Mouse (Mus musculus) spleen, adult 12 weeks (tissue): ENCODE data around the gene Tstd1.

Experiments
- DNase-seq: peaks from one replicate; pipeline ENCODE4 v3.0.0; 2022; ENCODE audit warnings: low spot score

Tstd1 gene

GRCm38 (mm10) chr1:171419291-171419882 lies 715 bp downstream of the Tstd1 start:
- no peak for DNase-seq

DNA sequence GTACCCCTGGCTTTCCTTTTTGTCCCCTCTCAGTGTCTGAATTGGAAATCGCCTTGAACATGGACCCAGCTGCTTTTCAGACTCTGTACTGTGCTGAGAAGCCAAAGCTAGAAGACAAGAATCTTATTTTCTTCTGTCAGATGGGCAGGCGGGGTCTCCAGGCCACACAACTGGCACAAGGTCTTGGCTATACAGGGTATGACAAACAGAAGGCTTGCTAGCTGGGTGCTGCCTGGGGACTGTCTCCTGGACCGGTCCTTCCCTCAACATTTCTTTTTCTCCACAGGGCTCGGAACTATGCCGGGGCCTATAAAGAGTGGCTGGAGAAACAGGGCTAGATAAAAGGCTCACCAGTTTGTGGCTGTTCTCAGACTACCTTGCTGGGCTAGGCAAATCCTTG lies 1.2 kb downstream of the Tstd1 start:
- DNase-seq = no peak

DNA sequence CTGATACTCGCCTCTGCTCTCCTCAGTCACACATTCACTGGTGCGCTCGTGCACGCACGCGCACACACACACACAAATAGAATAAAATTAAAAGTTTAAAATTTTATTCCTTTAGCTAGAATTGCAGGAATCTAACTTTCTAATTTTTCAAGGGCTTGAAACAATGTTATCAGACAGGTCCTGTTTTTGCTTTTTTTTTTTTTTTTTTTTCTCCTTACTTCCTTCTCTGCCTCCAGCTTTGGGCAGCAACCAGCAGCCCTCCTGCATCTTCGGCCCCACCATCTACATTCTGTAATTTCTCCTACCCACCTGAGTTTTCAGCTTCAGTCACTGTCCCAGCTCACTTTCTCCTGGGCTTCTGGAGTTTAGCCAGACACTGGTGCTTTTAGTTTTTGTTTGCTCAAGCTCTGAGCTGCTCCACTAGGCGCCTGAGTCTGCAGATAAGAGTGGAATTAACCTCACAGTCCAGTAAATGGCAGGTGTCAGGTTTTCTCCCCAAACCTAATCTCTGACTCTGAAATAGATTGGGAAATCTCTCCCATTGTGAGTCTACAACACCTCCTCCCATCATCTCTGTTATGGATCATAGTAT lies 3.9 kb downstream of the Tstd1 start:
- no peak for DNase-seq

DNA sequence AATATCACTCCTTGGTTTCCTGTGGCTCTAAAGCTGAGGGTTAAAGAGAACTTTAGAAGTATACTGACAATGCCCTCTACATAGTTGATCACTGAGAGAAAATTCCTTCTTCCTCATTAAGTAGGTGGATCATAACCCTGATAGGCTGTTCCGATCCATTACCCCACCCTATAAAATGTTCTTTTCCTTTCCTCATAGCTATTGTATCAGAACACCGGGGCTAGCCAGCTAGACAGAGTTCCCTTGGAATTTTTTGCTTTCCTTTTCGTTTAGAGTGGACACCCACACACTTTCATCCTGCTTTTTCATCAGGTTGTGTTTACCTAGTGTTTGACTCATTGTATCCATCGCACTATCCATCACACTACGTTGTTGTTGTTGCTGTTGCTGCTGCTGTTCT lies 6.0 kb downstream of the Tstd1 start:
- no peak for DNase-seq

DNA sequence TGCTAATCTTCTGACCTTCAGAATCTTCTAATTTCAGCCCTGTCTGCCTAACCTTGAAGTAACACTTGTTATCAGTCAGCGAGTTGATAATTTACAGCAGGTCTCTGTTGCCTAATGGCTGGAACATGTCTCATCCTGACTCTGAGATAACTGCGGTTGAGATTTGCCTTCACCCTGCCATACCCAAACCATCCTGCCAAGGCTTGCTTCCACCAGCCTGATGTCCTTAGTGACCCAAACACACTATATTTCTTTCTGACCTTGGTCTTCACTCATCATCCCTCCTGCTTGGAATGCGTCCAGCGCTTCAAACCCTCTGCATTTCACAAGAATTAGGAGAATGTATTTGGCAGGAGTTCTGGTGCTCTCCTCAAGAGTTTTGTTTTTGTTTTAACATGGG lies 6.5 kb downstream of the Tstd1 start:
- no peak for DNase-seq

- DNase-seq = no peak
Observed at GRCm38 (mm10) chr1:171432158-171432557, 13.5 kb downstream of the Tstd1 start.

GRCm38 (mm10) chr1:171435288-171435814 lies 16.7 kb downstream of the Tstd1 start:
- no peak for DNase-seq

GRCm38 (mm10) chr1:171435974-171436373 lies 17.3 kb downstream of the Tstd1 start:
- DNase-seq = no peak

DNA sequence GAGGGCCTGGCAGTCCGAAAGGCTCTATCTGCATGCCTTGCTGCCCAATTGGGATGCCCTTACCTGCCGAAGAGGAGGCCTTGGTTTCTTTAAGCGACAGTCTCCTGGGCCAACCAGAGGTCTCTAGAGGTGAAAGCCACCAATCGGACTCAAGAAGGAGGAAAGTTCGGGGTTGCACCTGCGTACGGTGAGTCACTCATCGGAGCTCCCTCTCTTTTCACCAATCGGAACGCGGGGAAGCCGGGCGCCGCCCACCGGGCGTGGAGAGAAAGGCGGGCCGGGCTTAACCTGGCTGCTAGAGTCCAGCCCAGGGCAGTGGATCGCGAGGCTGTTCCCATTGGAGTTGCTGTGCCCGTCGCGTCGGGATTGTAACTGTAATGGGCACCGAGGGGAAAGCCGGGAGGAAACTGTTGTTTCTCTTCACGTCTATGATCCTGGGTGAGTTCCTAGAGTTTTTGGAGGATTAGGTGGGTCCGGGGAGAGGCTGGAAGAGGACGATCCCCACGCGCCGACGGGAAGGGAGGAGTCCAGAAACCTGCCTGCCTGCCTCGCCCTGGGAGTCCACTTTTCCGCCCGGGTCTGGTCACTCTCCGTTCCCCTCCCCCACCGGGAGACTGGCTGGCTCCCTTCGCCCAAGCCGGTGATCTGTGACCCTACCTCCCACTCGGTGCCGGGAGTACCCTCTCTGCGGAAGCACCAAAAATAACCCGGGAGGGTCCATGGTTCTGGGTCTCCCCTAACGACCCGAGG lies 18.8 kb downstream of the Tstd1 start, which contains the start of gene F11r:
Gene F11r (plus strand): TSS at position 272 of the 750 bp plus-strand sequence.
- DNase-seq = peak; percentile 32

GRCm38 (mm10) chr1:171438014-171438670 lies 19.5 kb downstream of the Tstd1 start:
- DNase-seq = no peak

GRCm38 (mm10) chr1:171439072-171439471 lies 20.4 kb downstream of the Tstd1 start:
- no peak for DNase-seq

- DNase-seq = no peak
Observed at GRCm38 (mm10) chr1:171440025-171440725, 21.5 kb downstream of the Tstd1 start.

DNA sequence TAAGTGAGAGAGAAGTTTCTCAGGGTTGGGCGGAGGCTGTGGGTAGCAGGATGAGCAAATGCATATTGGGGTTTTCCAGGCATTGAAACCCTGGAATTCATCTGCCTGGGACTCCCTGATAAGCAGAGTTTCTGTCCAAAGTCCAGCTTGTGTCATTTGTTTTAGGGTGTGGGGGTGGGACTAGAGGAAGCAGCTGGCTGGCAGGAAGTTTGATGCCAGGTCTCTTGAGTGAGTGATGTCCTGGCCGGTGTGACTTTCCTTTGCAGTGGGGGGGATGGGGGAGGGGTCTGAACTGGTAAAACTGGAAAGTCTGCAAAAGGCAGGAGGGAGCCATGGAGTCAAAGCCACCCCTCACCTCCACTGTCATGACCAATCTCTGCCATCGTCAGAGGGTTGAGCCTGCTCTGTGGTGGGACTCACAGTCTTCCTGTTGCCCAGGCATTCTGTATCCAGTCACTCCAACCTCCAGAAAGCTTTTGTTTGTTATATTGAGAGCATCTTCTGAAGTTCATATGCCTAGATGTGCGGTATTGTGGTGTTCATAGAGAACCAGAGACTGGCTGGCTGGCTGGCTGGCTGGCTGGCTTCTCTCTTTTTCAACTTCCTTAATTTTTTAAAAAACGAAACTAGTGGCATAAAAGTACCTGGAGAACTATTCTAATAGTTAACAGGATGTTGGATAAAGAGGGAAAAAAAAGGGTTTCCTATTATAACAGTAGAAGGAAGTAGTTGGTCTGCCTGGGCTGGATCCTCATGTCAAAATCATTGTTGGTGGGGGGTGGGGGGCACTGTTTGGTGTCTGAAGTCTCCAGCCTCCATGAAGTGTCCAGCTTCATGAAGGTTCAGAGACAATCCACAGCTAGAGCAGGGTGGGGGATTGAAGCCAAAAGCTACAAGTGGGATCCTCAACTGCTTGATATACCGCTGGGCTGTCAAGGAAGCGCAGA lies 23.1 kb downstream of the Tstd1 start:
- no peak for DNase-seq

- DNase-seq = no peak
Observed at GRCm38 (mm10) chr1:171442413-171442760, 23.7 kb downstream of the Tstd1 start.

DNA sequence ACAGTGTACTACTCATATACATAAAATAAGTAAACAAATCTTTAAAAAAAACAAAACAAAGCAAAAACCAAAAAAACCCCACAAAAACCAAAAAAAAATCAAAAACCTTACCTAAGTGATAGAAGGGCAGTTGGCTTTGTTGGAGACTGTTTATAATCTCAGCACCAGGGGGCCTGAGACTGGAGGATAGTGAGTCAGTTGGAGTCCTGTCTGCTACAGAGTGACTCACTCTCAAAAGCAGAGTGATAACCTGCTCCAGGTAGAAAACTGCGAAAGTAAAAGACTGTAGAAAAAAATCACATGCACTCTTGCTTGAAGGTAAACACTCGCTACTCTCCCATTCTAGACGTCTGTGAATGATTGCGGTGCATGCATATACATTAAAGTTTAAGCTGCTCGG lies 26.4 kb downstream of the Tstd1 start:
- no peak for DNase-seq

DNA sequence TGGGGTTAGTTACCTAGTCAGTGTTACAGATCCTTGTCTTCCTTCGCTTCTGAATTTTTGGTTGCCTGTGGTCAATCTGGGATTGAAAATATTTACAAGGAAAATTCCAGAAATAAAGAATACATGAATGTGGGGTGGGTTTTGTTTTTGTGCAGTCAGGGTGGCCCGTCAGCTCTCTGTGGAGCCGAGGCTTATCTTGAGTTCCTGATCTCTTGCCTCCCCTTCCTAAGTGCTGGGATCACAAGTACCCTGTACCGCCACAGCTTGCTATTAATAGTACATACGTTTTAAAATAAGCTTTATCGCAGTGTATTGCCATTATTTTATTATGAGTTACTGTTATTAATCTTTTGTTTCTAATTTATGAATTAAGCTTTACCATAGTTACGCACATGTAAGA lies 28.2 kb downstream of the Tstd1 start:
- DNase-seq = no peak

DNA sequence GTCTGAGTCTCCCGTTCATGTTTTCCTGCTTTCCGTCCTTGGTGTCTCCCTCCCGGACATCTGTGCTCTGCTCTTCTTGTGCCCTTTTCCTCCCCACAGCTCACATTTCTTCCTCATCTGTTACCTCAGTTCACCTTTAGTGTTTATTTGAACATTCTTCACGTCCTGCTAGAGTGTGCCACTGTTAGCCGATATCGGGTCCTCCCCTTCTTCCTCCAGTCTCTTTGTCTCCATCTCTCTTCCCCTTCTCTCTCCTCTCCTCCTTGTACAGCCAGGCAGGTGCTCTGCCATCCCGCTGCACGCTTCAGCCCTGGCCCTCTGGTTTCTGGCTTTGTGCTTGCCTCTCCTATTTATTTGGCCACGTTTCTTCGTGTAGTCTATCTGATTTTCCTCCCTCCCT lies 29.0 kb downstream of the Tstd1 start:
- no peak for DNase-seq

DNA sequence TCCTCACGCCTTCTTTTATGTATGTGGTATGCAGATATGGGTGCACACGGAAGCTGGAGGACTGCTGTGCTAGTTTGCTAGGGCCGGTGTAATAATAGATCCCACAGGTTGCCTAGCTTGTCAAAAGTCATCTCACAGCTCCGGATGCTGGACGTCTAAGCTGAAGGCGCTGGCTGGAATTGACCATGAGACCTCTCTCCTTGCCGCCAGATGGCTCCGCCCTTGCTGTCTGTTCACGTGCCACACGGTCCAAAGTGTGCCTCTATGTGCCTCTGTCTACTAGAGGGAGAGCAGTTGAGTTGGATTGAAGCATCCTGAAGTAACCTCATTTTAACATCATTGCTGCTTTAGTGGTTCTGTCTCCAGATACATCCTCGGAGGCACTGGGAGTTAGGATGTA lies 31.4 kb downstream of the Tstd1 start:
- no peak for DNase-seq

DNA sequence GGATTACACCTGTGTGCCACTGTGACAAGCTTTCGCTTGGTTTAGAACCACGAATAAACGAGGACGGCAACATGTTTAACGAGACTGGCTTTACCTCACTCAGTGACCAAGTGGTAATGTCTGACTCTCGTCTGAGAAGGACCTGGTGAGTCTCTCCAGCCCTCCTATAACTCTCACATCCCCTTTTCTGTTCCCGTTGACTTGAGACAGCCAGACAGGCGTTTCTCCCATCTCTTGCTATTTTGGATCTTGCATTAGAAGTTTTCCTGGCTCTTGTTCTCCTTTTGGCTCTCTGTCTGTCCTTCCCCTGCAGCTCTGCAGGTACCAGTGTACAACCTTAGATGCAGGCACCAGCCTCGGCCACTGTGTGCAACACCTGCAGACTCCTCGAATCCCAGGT lies 32.3 kb downstream of the Tstd1 start:
- no peak for DNase-seq

DNA sequence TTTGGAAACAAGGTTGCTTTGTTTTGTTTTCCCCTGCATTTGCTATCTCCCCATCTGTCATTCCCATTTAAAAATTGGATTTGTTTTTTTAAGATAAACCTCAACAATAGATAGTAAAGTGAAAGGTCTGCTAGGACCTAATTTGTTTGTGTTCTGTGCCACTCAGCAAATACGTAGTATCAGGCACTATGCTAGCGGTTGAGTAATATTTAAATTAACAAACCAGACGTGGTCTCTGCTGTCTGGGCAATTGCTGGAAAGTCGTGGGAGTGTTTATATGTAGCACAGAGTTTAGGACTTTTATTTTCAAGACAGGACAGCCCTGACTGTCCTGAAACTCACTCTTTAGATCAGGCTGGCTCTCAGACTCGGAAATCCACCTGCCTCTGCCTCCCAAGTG lies 33.9 kb downstream of the Tstd1 start:
- no peak for DNase-seq

- DNase-seq = no peak
Observed at GRCm38 (mm10) chr1:171452923-171453322, 34.3 kb downstream of the Tstd1 start.
